Mouse (Mus musculus): ENCODE results near the gene Tmem136.
"Not testable (repeated sequence)": the region's sequence is repeated elsewhere in the genome, so short reads cannot be mapped to it uniquely, and the experiment has no call there.

Gene Tmem136

DNA sequence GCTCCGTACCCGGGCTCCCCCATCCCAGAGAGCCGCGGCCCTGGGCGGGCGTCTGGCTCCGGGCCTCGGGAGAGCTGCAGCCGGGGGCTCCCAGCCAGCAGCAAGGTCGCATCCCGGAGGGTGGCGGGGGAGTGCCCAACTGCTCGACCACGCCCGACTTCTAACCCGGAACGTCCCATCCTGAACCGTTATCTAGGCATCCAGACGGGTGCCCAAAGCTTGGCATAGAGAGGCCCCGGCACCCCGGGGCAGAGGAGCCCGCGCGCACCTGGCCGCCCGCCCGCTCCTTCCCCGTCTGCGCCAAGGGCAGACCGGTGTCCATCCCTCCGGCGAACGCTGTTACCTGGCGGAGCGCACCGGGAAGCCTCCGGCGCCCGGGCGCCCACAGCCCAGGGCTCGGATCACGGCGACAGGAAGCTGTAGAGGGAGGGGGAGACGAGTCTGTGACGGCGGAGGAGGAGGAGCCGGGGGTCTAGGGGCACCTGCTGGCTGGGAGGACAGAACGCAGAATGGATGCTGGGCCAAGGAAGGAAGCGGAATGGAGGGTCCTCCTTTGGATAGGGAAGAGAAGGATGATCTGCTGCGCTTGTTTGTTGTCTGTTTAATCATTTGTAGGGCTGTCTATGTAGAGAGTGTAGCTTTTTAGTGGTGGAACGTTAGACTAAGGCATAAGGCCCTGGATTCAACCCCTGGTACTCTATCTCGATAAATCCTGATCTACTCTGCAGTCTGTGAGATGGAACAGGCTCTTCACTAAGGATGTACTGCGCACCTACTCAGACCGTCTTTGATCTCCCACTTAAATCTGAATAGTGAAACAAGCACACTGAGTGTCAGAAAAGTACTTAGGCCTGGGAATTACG lies at the start of gene Tmem136:
Gene Tmem136 (minus strand): TSS at position 437 of the 863 bp plus-strand sequence.
- no peak for DNase-seq (ENCODE audit: low read depth in 1 of 2, low spot score in 2 of 2)

GRCm38 (mm10) chr9:43155960-43156359 lies 39.6 kb upstream of the Tmem136 start:
- no peak for DNase-seq (ENCODE audit: low read depth in 1 of 2, low spot score in 2 of 2)

- DNase-seq (ENCODE audit: low read depth in 1 of 2, low spot score in 2 of 2) = no peak
Measured at GRCm38 (mm10) chr9:43151779-43152178, 35.4 kb upstream of the Tmem136 start.

GRCm38 (mm10) chr9:43150957-43151356 lies 34.6 kb upstream of the Tmem136 start:
- DNase-seq (ENCODE audit: low read depth in 1 of 2, low spot score in 2 of 2) = no peak

DNA sequence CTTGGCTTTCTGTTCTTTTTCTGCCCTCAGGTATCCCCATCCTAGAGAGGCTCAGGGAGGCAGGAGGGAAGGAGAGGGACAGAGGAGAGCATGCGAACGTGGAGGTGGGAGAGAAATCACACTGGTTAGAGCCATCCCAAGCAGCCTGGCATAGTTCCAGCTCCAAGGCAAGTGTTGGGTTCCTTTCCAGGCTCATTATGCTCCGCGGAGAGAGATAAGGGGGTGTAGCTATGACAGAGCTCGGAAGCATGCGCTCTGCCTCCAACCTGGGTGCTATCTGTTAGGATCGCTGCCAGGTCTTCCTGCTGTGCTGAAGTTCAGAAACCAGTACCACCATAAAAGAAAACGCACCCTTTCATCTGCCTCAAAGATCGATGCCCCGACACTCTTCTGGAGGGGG lies 33.7 kb upstream of the Tmem136 start:
- no peak for DNase-seq (ENCODE audit: low read depth in 1 of 2, low spot score in 2 of 2)

DNA sequence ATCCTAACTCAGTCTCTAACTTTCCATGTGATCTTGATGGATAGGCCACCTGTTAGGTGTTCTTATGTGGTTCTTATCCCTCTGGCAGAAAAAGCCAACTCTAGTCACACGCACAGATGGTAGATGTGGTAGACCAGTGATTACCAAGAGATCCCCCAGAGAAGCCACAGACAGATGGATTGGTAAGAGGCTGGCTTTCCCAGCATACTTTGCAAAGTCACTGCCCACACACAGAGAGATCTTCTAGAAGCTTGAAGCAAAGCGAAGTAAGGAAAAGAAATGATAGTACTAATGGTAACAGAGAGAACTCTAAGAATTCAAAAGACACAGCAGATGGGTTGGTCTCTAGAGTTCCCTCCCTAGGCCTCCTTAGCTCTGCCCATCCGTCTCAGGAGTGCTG lies 33.1 kb upstream of the Tmem136 start:
- no peak for DNase-seq (ENCODE audit: low read depth in 1 of 2, low spot score in 2 of 2)

DNA sequence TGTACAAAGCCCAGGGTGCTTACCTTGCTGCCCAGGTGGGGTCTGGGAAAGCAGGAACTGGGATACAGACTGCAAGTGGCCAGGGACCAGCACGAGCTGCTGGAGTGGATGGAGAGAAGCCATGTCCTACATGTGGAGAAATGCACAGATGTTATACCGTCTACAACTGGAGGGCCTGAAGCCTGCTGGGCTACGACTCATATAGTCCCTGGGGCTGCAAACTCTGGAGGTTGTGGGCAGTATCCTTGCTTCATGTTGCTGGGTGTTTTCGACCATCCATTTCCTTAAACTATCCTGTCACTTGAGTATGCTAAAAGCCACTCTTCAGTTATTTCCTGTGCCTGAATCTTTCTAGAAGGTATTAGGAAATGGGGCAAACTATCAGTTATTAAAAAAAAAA lies 28.8 kb upstream of the Tmem136 start:
- DNase-seq (ENCODE audit: low read depth in 1 of 2, low spot score in 2 of 2) = no peak

- no peak for DNase-seq (ENCODE audit: low read depth in 1 of 2, low spot score in 2 of 2)
Measured at GRCm38 (mm10) chr9:43144206-43144810, 27.9 kb upstream of the Tmem136 start.

- DNase-seq (ENCODE audit: low read depth in 1 of 2, low spot score in 2 of 2) = no peak
Measured at GRCm38 (mm10) chr9:43141839-43142238, 25.5 kb upstream of the Tmem136 start.

DNA sequence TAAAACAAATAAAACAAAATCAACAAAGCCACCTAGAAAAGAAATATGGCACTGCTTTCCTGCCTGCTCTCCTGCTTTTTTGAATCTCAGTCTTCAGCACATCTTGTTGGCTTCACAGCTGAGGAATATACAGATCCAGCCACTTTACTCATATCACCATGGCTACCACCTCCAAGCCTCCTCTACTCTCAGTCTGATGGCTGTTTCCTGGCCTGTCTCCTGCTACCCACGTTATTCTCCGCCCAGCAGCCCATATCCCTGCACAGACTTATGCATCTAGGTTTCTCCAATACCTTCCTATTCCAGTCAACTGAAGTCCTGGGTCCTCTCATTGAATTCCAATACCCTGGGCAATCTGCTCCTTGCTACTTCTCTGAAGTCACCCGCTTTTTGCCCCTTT lies 17.2 kb upstream of the Tmem136 start:
- no peak for DNase-seq (ENCODE audit: low read depth in 1 of 2, low spot score in 2 of 2)

GRCm38 (mm10) chr9:43132380-43132779 lies 16.0 kb upstream of the Tmem136 start:
- DNase-seq (ENCODE audit: low read depth in 1 of 2, low spot score in 2 of 2) = no peak

- DNase-seq (ENCODE audit: low read depth in 1 of 2, low spot score in 2 of 2) = no peak
Measured at GRCm38 (mm10) chr9:43131940-43132339, 15.6 kb upstream of the Tmem136 start.

DNA sequence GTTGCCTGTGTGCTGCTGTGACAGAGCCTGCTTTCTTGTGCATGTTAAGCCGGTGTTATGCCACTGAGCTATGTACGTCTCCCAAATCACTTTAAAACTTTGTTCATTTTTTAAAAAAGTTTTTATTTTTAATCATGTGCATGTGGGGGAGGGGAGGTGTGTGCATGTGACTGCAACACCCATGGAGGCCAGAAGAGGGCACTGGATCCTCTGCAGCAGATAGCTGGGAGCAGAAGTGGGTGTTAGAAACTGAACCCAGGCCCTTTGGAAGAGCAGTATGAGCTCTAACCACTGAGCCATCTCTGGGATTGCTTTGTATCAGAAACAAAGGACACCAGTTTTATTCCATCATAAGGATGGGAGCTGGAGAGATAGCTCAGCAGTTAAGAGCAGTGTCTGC lies 14.3 kb upstream of the Tmem136 start:
- no peak for DNase-seq (ENCODE audit: low read depth in 1 of 2, low spot score in 2 of 2)

DNA sequence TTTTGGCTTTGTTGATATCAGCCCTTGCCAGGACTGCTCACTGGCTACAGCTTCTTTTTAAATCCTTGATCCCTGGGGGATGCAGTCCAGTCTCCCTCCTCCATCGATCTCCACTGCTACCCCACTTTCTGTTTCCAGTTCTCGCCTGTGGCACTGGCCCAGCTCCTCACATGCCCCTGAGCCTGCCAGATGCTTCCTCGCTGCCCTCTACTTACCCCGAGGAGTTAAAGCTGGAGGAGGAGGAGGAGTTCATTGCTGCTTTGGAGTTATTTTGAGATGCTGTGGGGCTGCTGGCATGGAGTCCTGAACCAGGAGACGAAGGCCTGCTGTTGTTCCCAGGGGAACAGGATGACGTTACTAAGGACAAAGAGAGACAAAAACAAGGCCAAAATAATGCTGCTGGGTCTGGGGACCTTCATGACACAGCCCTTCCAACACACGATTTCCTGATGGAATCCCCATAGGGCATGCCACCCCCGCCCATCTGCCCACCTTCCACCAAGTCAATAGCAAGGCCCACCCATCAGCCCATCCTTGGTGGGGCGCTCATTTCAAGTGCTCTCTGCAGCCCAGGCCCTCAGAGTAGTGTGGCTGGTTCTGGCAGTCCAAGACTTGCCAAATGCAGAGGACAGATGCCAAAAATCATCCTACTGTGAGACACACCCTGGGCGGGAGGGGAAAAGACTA lies 10.9 kb upstream of the Tmem136 start:
- no peak for DNase-seq (ENCODE audit: low read depth in 1 of 2, low spot score in 2 of 2)

- no peak for DNase-seq (ENCODE audit: low read depth in 1 of 2, low spot score in 2 of 2)
Measured at GRCm38 (mm10) chr9:43122379-43122778, 6.0 kb upstream of the Tmem136 start.

DNA sequence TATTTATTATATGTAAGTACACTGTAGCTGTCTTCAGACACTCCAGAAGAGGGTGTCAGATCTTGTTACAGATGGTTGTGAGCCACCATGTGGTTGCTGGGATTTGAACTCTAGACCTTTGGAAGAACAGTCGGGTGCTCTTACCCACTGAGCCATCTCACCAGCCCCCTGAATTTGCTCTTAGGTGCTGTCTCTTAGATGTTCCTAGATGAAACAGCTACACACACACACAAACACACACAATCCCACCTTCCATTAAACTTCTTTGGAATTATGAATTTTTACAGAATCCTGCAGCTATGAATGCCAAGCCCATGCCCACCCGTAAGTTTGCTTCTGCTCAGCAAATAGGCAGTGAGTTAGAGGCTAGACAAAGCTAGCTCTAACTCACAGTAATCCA lies 5.6 kb upstream of the Tmem136 start:
- DNase-seq (ENCODE audit: low read depth in 1 of 2, low spot score in 2 of 2) = not testable (repeated sequence)

- DNase-seq (ENCODE audit: low read depth in 1 of 2, low spot score in 2 of 2) = no peak
Measured at GRCm38 (mm10) chr9:43116997-43117336, 597 bp upstream of the Tmem136 start.

GRCm38 (mm10) chr9:43115431-43116133 lies 788 bp downstream of the Tmem136 start:
- no peak for DNase-seq (ENCODE audit: low read depth in 1 of 2, low spot score in 2 of 2)

DNA sequence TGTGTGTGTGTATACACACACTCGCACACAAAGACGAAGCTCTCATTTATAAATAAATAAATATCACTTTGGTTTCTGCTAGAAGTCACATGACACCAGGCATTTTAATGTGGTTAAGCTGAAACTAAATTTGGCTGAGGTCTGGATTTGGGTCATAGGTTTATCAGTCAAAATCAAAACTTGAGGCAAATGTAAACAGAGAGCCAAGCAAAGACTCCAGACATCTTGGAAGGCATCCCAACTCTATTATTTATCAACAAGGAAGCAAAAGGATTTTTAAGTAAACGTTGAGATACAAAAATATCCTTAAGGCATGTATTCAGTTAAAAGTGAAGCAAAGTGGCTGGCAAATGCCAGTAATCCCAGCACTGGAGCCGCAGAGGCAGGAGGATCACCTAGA lies 1.5 kb downstream of the Tmem136 start:
- no peak for DNase-seq (ENCODE audit: low read depth in 1 of 2, low spot score in 2 of 2)

DNA sequence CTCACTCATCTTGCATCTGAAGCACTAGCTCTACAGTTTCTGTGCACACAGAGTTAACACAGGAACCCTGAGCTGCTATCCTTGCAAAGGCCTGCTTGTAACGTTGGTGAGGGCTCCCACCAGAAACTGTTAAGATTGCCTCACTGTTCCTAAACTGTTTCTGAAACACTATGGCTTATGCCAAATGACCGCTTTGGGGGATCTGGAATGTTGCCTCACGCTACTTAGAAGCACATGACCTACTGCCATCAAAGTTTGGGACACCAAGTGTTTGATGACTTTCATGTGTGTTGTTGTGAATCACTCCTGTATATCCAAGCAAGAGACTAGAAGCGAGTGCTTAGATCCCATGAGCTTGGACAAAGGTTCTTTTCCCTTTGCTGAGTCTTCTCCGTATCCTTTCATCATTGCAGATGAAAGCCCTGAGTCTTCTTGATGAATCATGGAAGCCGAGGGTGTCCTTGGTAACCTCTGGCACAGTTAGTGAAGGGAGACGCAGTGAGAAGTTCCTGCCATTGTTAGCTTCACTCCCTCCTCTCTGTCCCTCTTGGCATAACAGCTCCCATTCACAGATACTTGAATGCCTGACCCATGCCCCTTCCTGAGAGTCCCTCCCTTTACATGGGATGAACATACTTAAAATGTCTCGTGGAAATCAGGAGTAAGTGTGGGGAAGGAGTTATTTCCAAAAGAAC lies 5.9 kb downstream of the Tmem136 start:
- no peak for DNase-seq (ENCODE audit: low read depth in 1 of 2, low spot score in 2 of 2)

DNA sequence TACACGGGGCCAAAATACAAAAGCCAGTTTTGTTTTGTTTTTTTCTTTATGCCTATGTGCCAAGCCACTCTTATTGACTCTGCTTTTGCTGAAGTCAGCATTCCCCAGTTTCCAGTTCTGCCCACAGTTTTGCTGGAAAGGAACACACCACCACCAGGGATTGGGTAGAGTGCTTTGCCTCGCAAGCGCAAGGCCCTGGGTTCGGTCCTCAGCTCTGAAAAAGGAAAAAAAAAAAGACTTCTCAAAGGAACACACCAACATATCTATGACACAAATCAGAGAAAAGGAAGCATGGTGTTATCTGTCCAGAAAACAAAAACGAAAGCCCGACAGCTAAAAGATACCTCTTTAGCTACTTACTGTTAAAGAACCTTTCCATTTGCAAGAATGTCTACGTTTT lies 7.2 kb downstream of the Tmem136 start:
- DNase-seq (ENCODE audit: low read depth in 1 of 2, low spot score in 2 of 2) = no peak

All from monocyte, adult 2 months (primary cell).